Mouse (Mus musculus) B cell, adult 62 days (primary cell): ENCODE data around the gene Ptbp3. TPM values are rescaled to one million over a fixed set of nuclear protein-coding genes. Genes with fewer than 3 reads are reported as not detected.

Experiments used
- total RNA-seq: library from RNA; stranded (reverse); gene quantifications from 4 replicates; pipeline ENCODE4 v1.2.4, GENCODE M21; 2023

Ptbp3 gene
- 317 to 357 TPM (median 328 TPM) in 4 replicates for total RNA-seq

GRCm38 (mm10) chr4:59549175-59549976 lies at the start of gene Ptbp3:
Gene Ptbp3, minus strand, starts transcription at chr4:59549364.

GRCm38 (mm10) chr4:59581314-59582185 lies 32.4 kb upstream of the Ptbp3 start, which contains the start of gene Hsdl2:
Gene Hsdl2, plus strand, starts transcription at chr4:59581563.

GRCm38 (mm10) chr4:59437990-59438854 lies 110.9 kb downstream of the Ptbp3 start, which contains the start of gene Susd1:
Gene Susd1, minus strand, starts transcription at chr4:59438633.

Other genes starting within 250 kb of the Ptbp3 start
- gene Susd1, start 110.7 kb downstream of the Ptbp3 start, total RNA-seq = 73.2 to 86.6 TPM (median 80.0 TPM) in 4 replicates
- 19.2 to 22.6 TPM (median 20.1 TPM) in 4 replicates for gene Hsdl2, start 32.2 kb upstream of the Ptbp3 start, total RNA-seq
- gene E130308A19Rik, start 76.8 kb upstream of the Ptbp3 start, total RNA-seq = 21.1 to 23.9 TPM (median 22.7 TPM) in 4 replicates